Mouse (Mus musculus) liver, embryonic 14.5 days (tissue): ENCODE results near the gene Hist2h2aa1. TPM values are rescaled to one million over a fixed set of nuclear protein-coding genes. Genes with fewer than 3 reads are reported as not detected.
"Not testable (repeated sequence)": the region's sequence is repeated elsewhere in the genome, so short reads cannot be mapped to it uniquely, and the experiment has no call there.

ENCODE experiments used
- ATAC-seq: fragments of 200-750 bp; cut with Nextera tagmentation; 2 replicates; pipeline ENCODE4 v1.8.0; 2017; ENCODE audit warnings: moderate number of reproducible peaks, mild to moderate bottlenecking, moderate library complexity; ENCODE audit not compliant: insufficient read depth
- DNase-seq, 3 experiments: peaks; one replicate each; pipeline ENCODE4 v3.0.0-alpha.2; 2012 to 2013; ENCODE audit warnings: low read depth in 3 of 3, low spot score in 3 of 3
- H3K27ac ChIP-seq: fragments of 300-500 bp; sonication (generic); 2 replicates; pipeline ENCODE4 v1.5.1; 2014; ENCODE audit warnings: moderate library complexity, mild to moderate bottlenecking, control low read depth, inconsistent platforms
- H3K27me3 ChIP-seq: fragments of 300-500 bp; sonication (generic); 2 replicates; pipeline ENCODE4 v1.6.1; 2014; ENCODE audit warnings: mild to moderate bottlenecking, low read length, moderate library complexity; ENCODE audit not compliant: control insufficient read depth, insufficient read depth
- H3K36me3 ChIP-seq: fragments of 300-500 bp; sonication (generic); replicated peaks from 2 replicates; pipeline ENCODE4 v1.6.1; 2014; ENCODE audit warnings: low read depth; ENCODE audit not compliant: control insufficient read depth, insufficient read depth
- H3K4me1 ChIP-seq, 2 experiments: fragments of 200-500 bp in 1 of 2; fragments of 300-500 bp in 1 of 2; sonication (generic) in 1 of 2; replicated peaks; 2 replicates each; pipeline ENCODE4 v1.6.1; 2012 to 2014; ENCODE audit warnings: antibody characterized with exemption in 1 of 2, inconsistent platforms in 1 of 2, low read length in 1 of 2; ENCODE audit not compliant: control insufficient read depth in 2 of 2, insufficient read depth in 2 of 2
- H3K4me2 ChIP-seq: fragments of 300-500 bp; sonication (generic); 2 replicates; pipeline ENCODE4 v1.6.1; 2014; ENCODE audit warnings: low read depth, mild to moderate bottlenecking, control low read depth, moderate library complexity
- H3K4me3 ChIP-seq, 2 experiments: fragments of 200-500 bp in 1 of 2; fragments of 300-500 bp in 1 of 2; sonication (generic) in 1 of 2; 2 replicates each; pipeline ENCODE4 v1.5.1; 2012 to 2014; ENCODE audit warnings: low read depth in 2 of 2, low read length in 2 of 2, mild to moderate bottlenecking in 2 of 2, control low read depth in 1 of 2, inconsistent platforms in 1 of 2, moderate library complexity in 1 of 2; ENCODE audit not compliant: insufficient read depth in 1 of 2
- H3K9ac ChIP-seq: fragments of 300-500 bp; sonication (generic); replicated peaks from 2 replicates; pipeline ENCODE4 v1.6.1; 2014; ENCODE audit warnings: mild to moderate bottlenecking, control low read depth, moderate library complexity
- H3K9me3 ChIP-seq: fragments of 300-500 bp; sonication (generic); 2 replicates; pipeline ENCODE4 v1.6.1; 2016; ENCODE audit warnings: low read length, mixed read lengths; ENCODE audit not compliant: control insufficient read depth
- CTCF ChIP-seq: IDR thresholded peaks from 2 replicates; pipeline ENCODE4 v1.5.1; 2016; ENCODE audit warnings: antibody characterized with exemption, low read depth, control low read depth
- EP300 ChIP-seq: IDR thresholded peaks from 2 replicates; pipeline ENCODE4 v1.6.1; 2016; ENCODE audit warnings: antibody characterized with exemption, low read depth
- WGBS: fragments of 180-500 bp; shearing (Covaris S2); extraction: QIAGEN DNeasy Blood & Tissue Kit; methylation state at CpG from one replicate; pipeline ENCODE4 v1.1.7; 2014; ENCODE audit not compliant: insufficient replicate concordance; 5-methylcytosine and 5-hydroxymethylcytosine counted together
- polyA plus RNA-seq, 2 experiments: library from polyadenylated mRNA; depleted of rRNA in 1 of 2; stranded (reverse) in 1 of 2; unstranded in 1 of 2; fragments of >200 nt; fragmentation: Nextera tagmentation in 1 of 2; extraction: Ambion mirVana in 1 of 2; gene quantifications; 2 replicates each; pipeline versions ENCODE4 v1.2.1 to v1.2.3; 2012 to 2014

The Hist2h2aa1 gene
- polyA plus RNA-seq, 2 experiments, result 32.0 to 45.7 TPM

DNA sequence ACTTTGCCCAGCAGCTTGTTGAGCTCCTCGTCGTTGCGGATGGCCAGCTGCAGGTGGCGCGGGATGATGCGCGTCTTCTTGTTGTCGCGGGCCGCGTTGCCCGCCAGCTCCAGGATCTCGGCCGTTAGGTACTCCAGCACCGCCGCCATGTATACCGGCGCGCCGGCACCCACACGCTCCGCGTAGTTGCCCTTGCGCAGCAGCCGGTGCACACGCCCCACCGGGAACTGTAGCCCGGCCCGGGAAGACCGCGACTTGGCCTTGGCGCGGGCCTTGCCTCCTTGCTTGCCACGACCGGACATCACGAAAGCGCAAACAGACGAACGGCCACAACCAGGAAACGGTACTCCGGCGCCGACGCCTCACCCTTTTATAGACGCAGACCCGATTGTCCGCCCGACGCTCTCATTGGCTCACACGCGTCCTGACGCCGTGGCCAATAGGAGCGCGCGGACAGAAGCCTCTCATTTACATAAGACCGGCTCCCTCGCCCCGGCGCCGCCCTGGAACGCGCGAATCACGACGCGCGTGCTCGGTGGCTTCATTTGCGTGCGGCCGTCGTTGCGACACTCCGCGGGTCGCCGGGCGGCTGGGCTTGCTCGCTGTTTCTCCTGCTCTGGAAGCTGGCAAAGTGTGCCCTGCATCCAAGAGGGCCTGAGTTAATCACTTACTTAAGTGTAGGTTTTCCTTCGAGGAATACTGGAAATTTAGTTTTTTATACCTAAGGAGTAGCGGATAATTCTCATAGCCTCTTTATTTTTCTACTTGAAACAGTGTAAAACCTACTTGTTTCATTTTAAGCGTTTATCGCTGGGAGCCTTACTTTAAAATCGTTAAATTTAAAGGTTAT, 5.1 kb upstream of the Hist2h2aa1 start, which contains the start of gene Hist2h2aa2:
TSS of gene Hist2h2aa2 (minus strand) at position 328 of the 850 bp plus-strand sequence.
- not testable (repeated sequence) for H3K36me3 ChIP-seq, H3K27me3 ChIP-seq, H3K9me3 ChIP-seq, DNase-seq
- Histone ChIP-seq H3K9ac (peak within 1 kb of the TSS; percentile 76), H3K4me2 (peak within 1 kb of the TSS; percentile 69), H3K4me3 (peak within 1 kb of the TSS; percentile 43 to 57), H3K4me1 (peaks cover 25 to 38% of the 10 kb centered on the region in 2 experiments), H3K27ac (peak within 1 kb of the TSS; percentile 86)
- peak; percentile 60 for ATAC-seq
- TF ChIP-seq EP300, result peak; percentile 62
- 6% methylated on average over 20 of the region's 85 CpGs for WGBS

DNA sequence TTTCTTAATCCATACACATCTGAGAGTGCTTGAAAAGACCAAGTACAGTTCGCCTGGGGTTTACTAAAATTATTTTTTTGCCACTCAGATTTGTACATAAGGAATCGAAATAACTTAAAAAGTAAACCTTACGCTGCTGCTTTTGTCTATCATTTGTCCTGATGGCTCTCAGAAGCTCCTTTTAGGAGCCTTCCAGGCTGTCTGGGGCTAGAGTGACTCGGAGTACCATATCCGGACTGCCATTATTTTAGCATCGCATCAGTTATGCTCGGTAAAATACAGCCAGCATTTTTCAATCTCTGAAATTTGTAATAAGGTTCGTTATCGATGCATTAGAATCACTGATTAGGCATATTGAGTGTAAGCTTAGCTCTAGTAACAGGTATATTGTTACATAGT, 4.5 kb upstream of the Hist2h2aa1 start:
- Histone ChIP-seq H3K9ac (peak overlapping the region; percentile 76), H3K27me3 (no peaks in the 10 kb centered on the region), H3K4me2 (peak overlapping the region; percentile 69), H3K27ac (peak overlapping the region; percentile 86), H3K4me3 (peak overlapping the region in 1 of 2 experiments; percentile 43; a peak in 2 of 4 replicates), H3K36me3 (no peaks in the 10 kb centered on the region), H3K9me3 (no peaks in the 10 kb centered on the region), H3K4me1 (peaks cover 25 to 38% of the 10 kb centered on the region in 2 experiments)
- ATAC-seq (no peak), DNase-seq (no peak)
- TF ChIP-seq EP300 (no peak), CTCF (no peak)
- 77% methylated on average over 9 of the region's 9 CpGs for WGBS

DNA sequence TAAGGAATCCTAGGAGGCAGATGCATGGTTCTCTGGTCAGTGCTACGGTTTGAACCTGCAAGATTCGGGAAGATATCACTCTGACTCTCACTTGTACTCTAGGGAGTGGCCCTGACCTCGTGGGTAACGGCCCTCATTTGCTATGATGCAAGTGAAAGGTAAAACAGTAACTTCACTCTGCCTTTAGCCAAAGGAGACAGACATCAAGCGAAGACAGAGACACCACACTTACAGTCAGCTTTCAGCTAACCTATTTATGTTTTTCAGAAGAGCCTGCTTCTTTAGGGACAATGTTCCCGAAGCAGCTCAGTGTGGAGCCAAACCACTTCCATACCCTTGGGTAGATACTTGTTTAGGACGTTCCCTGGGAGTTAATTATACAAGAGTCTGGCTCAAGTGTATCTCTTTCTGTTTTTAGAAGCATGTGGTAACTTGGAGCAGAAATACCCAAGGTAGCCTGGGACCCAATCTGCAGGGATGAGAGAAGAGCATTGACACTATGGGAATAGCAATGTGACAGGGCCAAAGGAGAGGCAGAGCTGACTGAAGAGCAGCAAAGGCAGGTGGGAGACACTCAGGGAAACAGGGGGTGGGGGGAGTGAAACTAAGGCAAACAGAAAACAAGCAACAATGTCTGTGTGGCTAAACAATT, 1.2 kb upstream of the Hist2h2aa1 start:
- peak overlapping the region; percentile 95 for H3K4me2 ChIP-seq
- H3K36me3 ChIP-seq, result no peaks in the 10 kb centered on the region
- peak overlapping the region; percentile 99 for H3K27ac ChIP-seq
- TF ChIP-seq EP300 (no peak), CTCF (no peak)
- 65% methylated on average over 7 of the region's 7 CpGs for WGBS
- H3K9ac ChIP-seq, result peak overlapping the region; percentile 99
- no peaks in the 10 kb centered on the region for H3K9me3 ChIP-seq
- H3K27me3 ChIP-seq, result no peaks in the 10 kb centered on the region
- H3K4me3 ChIP-seq, result peak overlapping the region; percentile 71 to 100; a peak in 3 of 4 replicates
- peaks cover 30 to 39% of the 10 kb centered on the region in 2 experiments for H3K4me1 ChIP-seq
- no peak for DNase-seq
- no peak for ATAC-seq

DNA sequence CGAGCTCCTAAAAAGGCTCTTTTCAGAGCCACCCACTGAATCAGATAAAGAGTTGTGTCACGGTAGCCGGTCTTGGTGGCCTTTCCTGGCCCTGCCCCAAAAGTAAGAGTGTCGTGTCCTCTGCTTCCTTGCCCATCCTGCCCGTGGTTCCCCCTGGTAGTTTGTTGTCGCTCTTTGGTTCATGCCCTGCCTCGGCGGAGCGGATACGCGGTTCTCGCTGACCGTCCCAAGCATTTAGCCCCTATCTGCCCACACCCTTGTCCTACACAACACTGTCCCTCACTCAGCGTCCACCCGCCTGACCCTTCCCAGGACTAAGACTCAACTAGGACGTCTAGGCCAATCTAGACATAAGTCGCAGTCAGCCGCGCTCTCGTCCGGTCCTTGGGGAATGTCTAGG, 721 bp downstream of the Hist2h2aa1 start:
- H3K36me3 ChIP-seq, H3K4me2 ChIP-seq, DNase-seq, H3K9me3 ChIP-seq, H3K27me3 ChIP-seq: not testable (repeated sequence)
- peaks cover 30 to 45% of the 10 kb centered on the region in 2 experiments for H3K4me1 ChIP-seq
- H3K4me3 ChIP-seq, result peak overlapping the region; percentile 21 to 63; a peak in 3 of 4 replicates
- H3K9ac ChIP-seq, result peak overlapping the region; percentile 64
- 0 out of 2 replicates have a peak, but pooled peaks have one; percentile 4 for TF ChIP-seq EP300
- WGBS, result 1% methylated on average over 10 of the region's 21 CpGs
- peak; percentile 61 for ATAC-seq
- peak overlapping the region; percentile 83 for H3K27ac ChIP-seq

DNA sequence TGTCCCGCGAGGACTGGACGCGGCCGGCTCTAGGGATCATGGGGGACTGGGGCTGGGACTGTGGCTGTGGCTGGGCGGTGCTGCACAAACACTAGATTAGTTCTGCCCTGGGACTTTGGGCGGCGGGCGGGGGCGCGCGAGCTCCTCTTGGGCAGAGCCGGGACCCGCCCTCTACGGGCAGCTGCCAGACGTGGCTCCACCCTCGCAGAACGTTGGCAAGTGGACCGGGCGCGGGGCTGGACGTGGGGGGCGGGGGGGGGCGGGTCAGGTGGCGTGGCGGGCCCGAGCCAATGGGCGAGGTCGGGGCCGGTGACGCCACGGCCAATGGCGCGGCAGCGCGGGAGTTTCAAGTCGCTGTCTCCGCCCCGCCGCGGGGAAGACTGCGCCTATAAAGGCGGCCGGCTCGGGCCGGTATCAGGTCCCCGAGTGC, 1.1 kb downstream of the Hist2h2aa1 start, which contains the start of gene Hist2h3c1:
TSS of gene Hist2h3c1 (plus strand) at position 259 of the 430 bp plus-strand sequence.
- Histone ChIP-seq H3K27ac (peak within 1 kb of the TSS; percentile 94), H3K4me3 (peak within 1 kb of the TSS; percentile 72 to 74), H3K4me1 (peaks cover 33 to 45% of the 10 kb centered on the region in 2 experiments), H3K9ac (peak within 1 kb of the TSS; percentile 96), H3K4me2 (peak within 1 kb of the TSS; percentile 76)
- not testable (repeated sequence) for H3K9me3 ChIP-seq, DNase-seq, H3K27me3 ChIP-seq, H3K36me3 ChIP-seq
- ATAC-seq, result peak; percentile 81
- 0% methylated on average over 5 of the region's 47 CpGs for WGBS
